Mouse (Mus musculus) myocyte (in vitro differentiated cells): ENCODE measurements around the gene Senp3.

Source experiments
- CEBPB ChIP-seq: IDR thresholded peaks from 2 replicates; pipeline ENCODE4 v1.6.1; 2011; ENCODE audit warnings: mild to moderate bottlenecking, moderate library complexity; ENCODE audit not compliant: poor library complexity, insufficient read depth, severe bottlenecking
- E2F4 ChIP-seq: IDR thresholded peaks from one replicate; pipeline ENCODE4 v1.6.1; 2011; ENCODE audit warnings: mild to moderate bottlenecking, control low read depth, moderate library complexity; ENCODE audit not compliant: insufficient read depth
- MAX ChIP-seq: IDR thresholded peaks from one replicate; pipeline ENCODE4 v1.6.1; 2011; ENCODE audit warnings: low read depth, mild to moderate bottlenecking, control low read depth
- MYOD1 ChIP-seq, 3 experiments: IDR thresholded peaks; one replicate each; pipeline ENCODE4 v1.6.1; 2011; ENCODE audit warnings: control low read depth in 2 of 3, low read depth in 2 of 3, mild to moderate bottlenecking in 2 of 3, moderate library complexity in 1 of 3; ENCODE audit not compliant: insufficient read length in 2 of 3, control insufficient read depth in 1 of 3
- MYOG ChIP-seq, 3 experiments: IDR thresholded peaks; one replicate each; pipeline ENCODE4 v1.6.1; 2011; ENCODE audit warnings: control low read depth in 2 of 3, low read depth in 2 of 3, mild to moderate bottlenecking in 2 of 3; ENCODE audit not compliant: insufficient read length in 2 of 3, control insufficient read depth in 1 of 3, insufficient read depth in 1 of 3
- POLR2A ChIP-seq: IDR thresholded peaks from one replicate; pipeline ENCODE4 v1.6.1; 2011; ENCODE audit warnings: low read depth, mild to moderate bottlenecking, control low read depth, moderate library complexity; ENCODE audit not compliant: insufficient read length
- POLR2AphosphoS2 ChIP-seq: IDR thresholded peaks from one replicate; pipeline ENCODE4 v1.6.1; 2011; ENCODE audit warnings: low read depth, control low read depth; ENCODE audit not compliant: insufficient read length
- REST ChIP-seq: IDR thresholded peaks from one replicate; pipeline ENCODE4 v1.6.1; 2011; ENCODE audit warnings: mild to moderate bottlenecking, control low read depth, moderate library complexity; ENCODE audit not compliant: insufficient read depth, insufficient read length
- SRF ChIP-seq: IDR thresholded peaks from one replicate; pipeline ENCODE4 v1.6.1; 2011; ENCODE audit warnings: low read depth; ENCODE audit not compliant: control insufficient read depth, insufficient read length
- TCF12 ChIP-seq: IDR thresholded peaks from one replicate; pipeline ENCODE4 v1.6.1; 2011; ENCODE audit warnings: mild to moderate bottlenecking, control low read depth; ENCODE audit not compliant: poor library complexity, insufficient read depth, severe bottlenecking
- TCF3 ChIP-seq: IDR thresholded peaks from one replicate; pipeline ENCODE4 v1.6.1; 2011; ENCODE audit warnings: low read depth, control low read depth; ENCODE audit not compliant: insufficient read length
- USF1 ChIP-seq: IDR thresholded peaks from one replicate; pipeline ENCODE4 v1.6.1; 2011; ENCODE audit warnings: low read depth, mild to moderate bottlenecking, control low read depth, moderate library complexity

GRCm38 (mm10) chr11:69697396-69697795 is 15.5 kb upstream of the Senp3 start:
- TF ChIP-seq CEBPB (no peak), POLR2A (no peak), TCF12 (no peak), USF1 (no peak), MAX (no peak), POLR2AphosphoS2 (no peak), REST (no peak), MYOG (IDR thresholded peaks at IDR 0.05; ENCODE audit: control insufficient read depth in 1 of 3, insufficient read depth in 1 of 3, insufficient read length in 2 of 3, low read depth in 2 of 3) (no peak), TCF3 (no peak), MYOD1 (IDR thresholded peaks at IDR 0.05; ENCODE audit: control insufficient read depth in 1 of 3, insufficient read length in 2 of 3, low read depth in 2 of 3) (no peak), SRF (no peak), E2F4 (no peak)
